In genomic region chr16:11501138-11501537, GRCm38 (mm10) we compare ENCODE assay signal across 19 mouse cellular contexts.
A peak's percentile ranks its signal among the peaks of the same experiment; 100 is the strongest.
DNase-seq lines count a peak whose midpoint lies in the region; ATAC-seq and TF ChIP-seq lines count a peak whose summit lies in the region.
"Had no signal": no experiment of that assay in that cellular context is flagged by ENCODE, and none has a peak within 500 bp of the region (broad histone marks: within the 10 kb centered on the region; RNA-seq: fewer than 3 reads in every experiment).

No protein-coding gene starts in this region.

- ATAC-seq in heart, embryonic 12.5 days (ENCODE audit: insufficient number of reproducible peaks, low FRiP score) = no peak
- ATAC-seq in monocyte, adult 5-6 weeks (replicated peaks; ENCODE audit: insufficient number of reproducible peaks, low FRiP score, low TSS enrichment, poor library complexity, severe bottlenecking) = peak; percentile 70
- no peak for ATAC-seq in forebrain, postnatal 0 days
- ATAC-seq: forebrain, embryonic 15.5 days had no signal

- H3K36me3 ChIP-seq in heart, embryonic 12.5 days = no peaks in the 10 kb centered on the region
- no peaks in the 10 kb centered on the region; the same call in 1 of the 2 replicates for H3K36me3 ChIP-seq in spleen, adult 2 months (ENCODE audit: control insufficient read depth, insufficient read depth, low read length)
- no peaks in the 10 kb centered on the region for H3K36me3 ChIP-seq in forebrain, postnatal 0 days (ENCODE audit: insufficient read depth)
- H3K36me3 ChIP-seq: embryonic facial prominence, embryonic 10.5 days; forebrain, embryonic 15.5 days; neural tube, embryonic 15.5 days had no signal

- H3K9me3 ChIP-seq in heart, embryonic 12.5 days (replicated peaks) = no peaks in the 10 kb centered on the region
- H3K9me3 ChIP-seq in forebrain, postnatal 0 days (ENCODE audit: low read length) = no peaks in the 10 kb centered on the region
- H3K9me3 ChIP-seq: embryonic facial prominence, embryonic 10.5 days; forebrain, embryonic 15.5 days; neural tube, embryonic 15.5 days had no signal

- peaks cover 65% of the 10 kb centered on the region for H3K4me1 ChIP-seq in heart, embryonic 12.5 days (replicated peaks)
- peaks cover 28% of the 10 kb centered on the region for H3K4me1 ChIP-seq in spleen, adult 2 months (ENCODE audit: control insufficient read depth, insufficient read depth, insufficient read length)
- peaks cover 6% of the 10 kb centered on the region; the same call in 1 of the 2 replicates for H3K4me1 ChIP-seq in forebrain, postnatal 0 days (ENCODE audit: insufficient read depth)

- no peak for DNase-seq in heart, adult 11 months
- peak; percentile 24 to 42 for DNase-seq in spleen, adult 2 months (ENCODE audit: low read depth in 1 of 2, low spot score in 2 of 2)
- DNase-seq in spleen, adult 12 weeks (ENCODE audit: low spot score) = no peak
- peak; percentile 52 for DNase-seq in CD4-positive helper T cell, adult 2 months (ENCODE audit: low read depth, low spot score)
- no peak for DNase-seq in forebrain, postnatal 0 days
- DNase-seq in gastrocnemius, adult 8-10 months (ENCODE audit: low spot score in 2 of 2) = no peak
- DNase-seq: cerebellum, postnatal 36 days; gastrocnemius, postnatal 14 days; heart, postnatal 4 days; kidney, postnatal 10 days; layer of hippocampus, adult 9-11 months; lung, postnatal 14 days; right cerebral cortex, adult 18-20 months had no signal

- H3K27ac ChIP-seq in heart, embryonic 12.5 days (ENCODE audit: poor library complexity, severe bottlenecking) = peak overlapping the region; percentile 68
- H3K27ac ChIP-seq in spleen, adult 2 months (ENCODE audit: insufficient read depth, low read length) = peak overlapping the region; percentile 65
- no peak overlapping the region for H3K27ac ChIP-seq in forebrain, postnatal 0 days (ENCODE audit: low read depth, low read length)
- H3K27ac ChIP-seq: forebrain, embryonic 15.5 days; neural tube, embryonic 15.5 days had no signal

- H3K27me3 ChIP-seq in heart, embryonic 12.5 days (replicated peaks) = no peaks in the 10 kb centered on the region
- H3K27me3 ChIP-seq in spleen, adult 2 months (ENCODE audit: control insufficient read depth, insufficient read depth, low read length) = no peaks in the 10 kb centered on the region
- H3K27me3 ChIP-seq in forebrain, postnatal 0 days (ENCODE audit: insufficient read depth, low read length) = no peaks in the 10 kb centered on the region
- H3K27me3 ChIP-seq: forebrain, embryonic 15.5 days; neural tube, embryonic 15.5 days had no signal

- TF ChIP-seq CTCF in spleen, adult 2 months (IDR thresholded peaks at IDR 0.05; ENCODE audit: extremely low read depth, insufficient read depth, insufficient read length, insufficient replicate concordance) = no peak
- no peak for TF ChIP-seq CTCF in forebrain, postnatal 0 days (IDR thresholded peaks at IDR 0.05; ENCODE audit: low read depth)

- WGBS in heart, embryonic 12.5 days = 45% methylated on average over 3 of the region's 3 CpGs
- WGBS in spleen, adult 2 months = 35% methylated on average over 3 of the region's 3 CpGs
- 84% methylated on average over 3 of the region's 3 CpGs for WGBS in forebrain, postnatal 0 days

- no peak for TF ChIP-seq POLR2A in spleen, adult 2 months (IDR thresholded peaks at IDR 0.05; ENCODE audit: low read depth, low read length)

- no peak overlapping the region for H3K9ac ChIP-seq in heart, embryonic 12.5 days
- H3K9ac ChIP-seq in forebrain, postnatal 0 days = no peak overlapping the region
- H3K9ac ChIP-seq: forebrain, embryonic 15.5 days; neural tube, embryonic 15.5 days had no signal

- H3K4me2 ChIP-seq in heart, embryonic 12.5 days = no peak overlapping the region
- no peak overlapping the region for H3K4me2 ChIP-seq in forebrain, postnatal 0 days (ENCODE audit: low read depth)
- H3K4me2 ChIP-seq: forebrain, embryonic 15.5 days; neural tube, embryonic 15.5 days had no signal

- no peak overlapping the region for H3K4me3 ChIP-seq in heart, embryonic 12.5 days
- H3K4me3 ChIP-seq in spleen, adult 2 months (ENCODE audit: extremely low read depth, insufficient read depth, insufficient read length) = no peak overlapping the region
- H3K4me3 ChIP-seq in forebrain, postnatal 0 days (ENCODE audit: low read depth, low read length) = no peak overlapping the region
- H3K4me3 ChIP-seq: embryonic facial prominence, embryonic 10.5 days; erythroblast, embryonic 14.5 days; forebrain, embryonic 15.5 days; neural tube, embryonic 15.5 days had no signal

Comparison
In these comparisons a context has a peak if more than half of its experiments do, and no peak if none do; other contexts are left out.
1. DNase-seq: peak in spleen, adult 2 months (2 of 2) and CD4-positive helper T cell, adult 2 months (single experiment); none in heart, adult 11 months (single experiment), spleen, adult 12 weeks (single experiment), forebrain, postnatal 0 days (single experiment) and gastrocnemius, adult 8-10 months (0 of 2).